Mouse (Mus musculus): Measurements from ENCODE around the gene Prkcz.
"Not testable (repeated sequence)": the region's sequence is repeated elsewhere in the genome, so short reads cannot be mapped to it uniquely, and the experiment has no call there.

Prkcz gene

DNA sequence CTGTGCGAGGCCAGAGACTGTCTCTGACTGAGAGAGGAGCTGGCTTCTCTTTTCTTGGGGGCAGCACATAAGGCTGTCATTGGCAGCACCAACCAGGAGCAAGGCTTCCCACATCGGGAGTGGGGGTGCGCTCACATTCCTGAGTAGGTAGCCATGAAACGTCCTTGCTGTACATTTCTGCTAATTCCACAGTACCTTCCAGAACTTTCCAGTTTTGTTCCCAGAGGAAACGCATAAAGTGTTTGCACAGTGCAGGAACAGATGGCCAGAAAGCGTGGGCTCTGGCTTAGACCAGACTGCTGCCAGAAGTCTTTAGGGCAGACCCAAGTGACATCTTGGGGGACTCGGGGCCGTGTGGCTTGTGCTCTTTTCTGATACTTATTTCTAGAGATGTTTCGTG is 77.6 kb downstream of the Prkcz start:
- no peak for DNase-seq (ENCODE audit: low read depth)

DNA sequence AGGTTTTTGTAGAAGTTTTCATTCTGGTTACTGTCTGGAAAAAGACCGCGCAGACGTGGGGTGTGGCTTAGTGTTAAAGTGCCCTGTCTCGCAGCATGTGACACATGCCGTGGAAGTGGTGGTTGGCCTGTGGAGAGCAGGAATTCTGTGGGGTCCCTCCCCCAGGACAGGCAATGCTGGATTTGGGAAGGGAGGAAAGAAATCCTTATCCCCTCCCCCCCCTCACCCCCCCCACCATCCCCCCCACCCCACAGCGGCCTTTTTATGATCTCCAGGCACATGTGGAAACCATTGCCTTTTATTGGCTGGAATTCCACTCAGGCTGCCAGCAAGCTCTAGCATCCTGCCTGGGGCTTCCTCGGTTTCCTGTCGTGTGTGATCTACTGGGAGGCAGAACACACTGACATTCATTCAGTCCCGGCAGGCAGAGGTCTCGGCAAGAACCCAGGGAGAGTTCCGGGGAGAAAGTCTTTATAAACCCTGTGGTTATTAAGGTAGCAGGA is 78.1 kb downstream of the Prkcz start:
- DNase-seq (ENCODE audit: low read depth), result no peak

DNA sequence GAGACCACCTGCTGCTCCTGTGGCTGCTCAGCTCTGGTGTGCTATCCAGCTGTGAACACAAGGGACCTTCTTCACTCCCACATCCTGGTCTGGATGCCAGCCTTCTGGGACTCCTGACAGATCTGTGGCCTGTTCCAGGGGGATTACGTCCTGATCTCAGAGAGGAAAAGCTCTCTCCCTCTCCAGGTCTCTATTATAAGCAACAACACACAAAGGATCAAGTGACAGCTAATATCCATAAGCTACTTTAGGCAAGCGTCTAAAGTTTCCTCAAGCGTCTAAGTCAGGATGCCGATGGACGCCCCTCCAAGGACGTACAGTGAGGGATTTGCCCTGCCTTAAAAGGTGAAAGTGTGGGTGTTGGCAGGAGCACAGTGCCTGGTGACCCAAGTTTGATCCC is 78.9 kb downstream of the Prkcz start:
- no peak for DNase-seq (ENCODE audit: low read depth)

DNA sequence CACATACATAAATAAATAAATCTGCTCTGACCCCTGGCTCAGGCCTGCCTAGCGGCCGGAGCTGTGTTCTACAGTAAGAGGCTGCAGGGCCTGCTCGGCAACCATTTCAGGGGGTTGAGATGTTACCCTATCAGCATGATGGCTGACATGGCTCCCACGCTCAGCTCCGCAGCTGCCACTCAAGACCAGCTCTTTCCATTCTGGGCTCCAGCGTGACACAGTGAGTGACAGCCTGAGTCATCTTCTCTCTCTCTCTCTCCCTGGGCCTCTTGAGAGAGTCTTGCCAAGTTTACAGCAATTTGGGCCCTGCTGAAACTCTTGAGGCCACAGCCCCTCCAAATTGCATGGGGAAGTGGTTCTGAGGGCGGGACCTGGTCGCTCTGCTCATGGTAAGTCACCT is 79.5 kb downstream of the Prkcz start:
- DNase-seq (ENCODE audit: low read depth), result no peak

DNA sequence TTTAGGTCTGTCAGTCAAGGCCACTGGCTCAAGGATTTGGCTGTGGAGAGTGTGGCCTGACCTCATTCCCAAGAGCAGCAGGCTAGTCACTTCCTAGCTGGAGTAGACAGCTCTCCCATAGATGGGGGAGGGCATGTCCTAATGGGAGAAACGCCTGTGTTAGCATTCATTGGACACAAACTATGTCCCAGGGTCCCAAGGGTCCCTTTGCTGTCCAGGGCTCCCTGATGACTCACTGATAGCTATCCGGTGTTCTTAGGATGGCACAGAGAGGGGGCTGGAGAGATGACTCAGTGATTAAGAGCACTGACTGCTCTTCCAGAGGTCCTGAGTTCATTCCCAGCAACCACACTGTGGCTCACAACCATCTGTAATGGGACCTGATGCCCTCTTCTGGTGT is 79.9 kb downstream of the Prkcz start:
- no peak for DNase-seq (ENCODE audit: low read depth)

DNA sequence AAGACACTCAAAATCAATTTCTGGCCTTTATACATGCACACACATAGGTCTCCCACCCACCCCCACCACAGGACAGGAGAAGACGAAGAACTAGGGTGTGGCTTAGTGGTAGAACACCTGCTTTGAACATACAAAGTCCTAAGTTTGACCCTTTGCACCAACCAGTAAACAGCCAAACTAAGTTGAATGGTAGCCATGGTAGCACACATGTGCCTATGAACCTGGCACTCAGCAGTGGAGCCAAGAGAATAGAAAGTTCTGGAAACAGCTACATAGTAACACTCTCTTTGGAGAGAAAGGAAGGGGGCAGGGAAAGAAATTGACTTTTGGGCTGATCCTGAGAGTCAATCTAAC is 80.4 kb downstream of the Prkcz start:
- DNase-seq (ENCODE audit: low read depth), result no peak

DNA sequence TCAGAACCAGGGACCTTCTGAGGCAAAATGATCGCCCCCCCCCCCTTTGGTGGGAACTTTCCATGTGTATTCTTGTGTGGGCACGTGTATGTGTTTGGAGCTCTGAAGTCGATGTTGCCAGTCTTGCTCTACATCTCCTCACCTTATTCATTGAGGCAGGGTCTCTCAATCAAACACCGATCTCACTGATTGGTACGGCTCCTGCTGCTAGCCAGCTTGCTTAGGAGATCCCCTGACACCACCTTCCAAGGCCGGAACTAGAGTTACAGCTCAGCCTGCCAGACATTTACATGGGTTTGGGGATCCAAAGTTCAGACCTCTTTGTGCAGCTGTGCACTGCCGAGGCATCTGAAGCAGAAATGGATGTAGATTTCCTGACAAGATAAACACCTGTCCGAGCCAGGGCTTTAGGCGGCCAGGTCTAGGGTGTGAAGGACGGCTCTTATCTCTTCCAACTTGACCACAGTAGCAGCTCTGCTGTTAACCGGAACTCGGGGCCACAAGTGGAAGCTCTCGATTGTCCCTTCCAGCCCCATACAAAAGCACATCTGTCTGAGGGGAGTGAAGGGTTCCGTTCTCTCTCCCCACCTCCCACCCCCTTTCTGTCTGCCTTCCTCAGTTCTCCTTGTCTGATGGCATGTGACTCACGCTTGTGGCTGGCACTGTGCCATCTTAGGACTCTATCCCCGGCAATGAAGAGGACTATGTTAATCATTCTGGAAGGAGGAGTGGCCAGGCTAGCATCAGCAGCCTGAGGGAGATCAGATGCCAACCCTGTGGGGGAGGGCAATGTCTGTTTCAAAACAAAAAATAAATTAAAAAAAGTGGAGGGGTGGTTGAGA is 81.0 kb downstream of the Prkcz start:
- no peak for DNase-seq (ENCODE audit: low read depth)

DNA sequence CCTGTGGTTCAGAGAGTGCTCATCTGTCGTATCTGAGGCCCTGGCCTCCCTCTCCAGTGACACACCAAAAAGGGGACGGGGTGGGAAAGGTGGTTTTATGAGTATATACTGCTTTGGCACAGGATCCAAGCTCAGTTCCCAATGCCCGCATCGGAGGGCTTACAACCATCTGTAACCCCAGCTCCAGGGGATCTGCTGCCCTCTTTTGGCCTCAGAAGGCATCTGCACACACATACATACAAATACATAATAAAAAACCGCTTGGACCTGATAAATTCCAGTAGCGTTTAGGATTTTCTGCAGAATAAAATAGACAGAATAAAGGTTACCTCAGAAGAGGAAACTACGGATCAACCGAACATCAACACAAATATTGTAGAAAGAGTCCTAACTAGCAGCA is 82.1 kb downstream of the Prkcz start:
- DNase-seq (ENCODE audit: low read depth), result no peak

DNA sequence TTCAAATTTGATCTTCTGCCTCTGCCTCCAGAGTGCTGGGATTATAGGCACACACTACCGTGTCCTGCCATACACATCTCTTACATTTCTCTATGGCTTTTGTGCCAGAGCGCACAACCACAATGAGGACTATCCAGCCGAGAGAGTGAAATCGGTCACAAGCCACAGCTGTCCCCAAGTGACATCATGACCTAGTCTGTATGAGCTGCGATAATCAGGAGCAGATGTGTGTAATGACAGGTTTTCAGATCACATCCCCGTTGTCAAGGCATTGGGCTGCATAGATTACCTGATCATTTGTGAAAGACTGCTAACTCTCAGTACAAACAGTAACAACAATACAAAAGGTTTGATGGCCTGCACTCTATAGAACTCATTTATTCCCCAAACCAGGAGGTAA is 83.2 kb downstream of the Prkcz start:
- DNase-seq (ENCODE audit: low read depth), result no peak

DNA sequence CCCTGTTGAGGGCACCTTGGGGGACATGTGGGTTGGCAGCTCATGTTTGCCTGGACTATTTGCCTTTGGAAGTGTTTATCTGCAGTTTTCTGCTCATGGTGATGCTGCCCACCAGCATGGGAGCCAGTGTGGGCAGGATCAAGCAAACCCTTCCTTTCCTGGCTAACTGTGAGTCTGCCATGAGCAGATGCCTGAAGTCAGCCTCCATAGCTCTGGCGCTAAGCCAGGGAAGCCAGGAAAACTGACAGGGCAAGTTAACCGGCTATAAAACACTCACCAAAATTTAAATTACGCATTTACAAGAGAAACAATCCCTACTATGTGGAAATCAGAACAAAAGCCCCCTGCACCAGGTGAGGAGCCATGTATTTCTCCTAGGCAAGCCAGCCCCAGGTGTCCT is 86.3 kb downstream of the Prkcz start:
- no peak for DNase-seq (ENCODE audit: low read depth)

DNA sequence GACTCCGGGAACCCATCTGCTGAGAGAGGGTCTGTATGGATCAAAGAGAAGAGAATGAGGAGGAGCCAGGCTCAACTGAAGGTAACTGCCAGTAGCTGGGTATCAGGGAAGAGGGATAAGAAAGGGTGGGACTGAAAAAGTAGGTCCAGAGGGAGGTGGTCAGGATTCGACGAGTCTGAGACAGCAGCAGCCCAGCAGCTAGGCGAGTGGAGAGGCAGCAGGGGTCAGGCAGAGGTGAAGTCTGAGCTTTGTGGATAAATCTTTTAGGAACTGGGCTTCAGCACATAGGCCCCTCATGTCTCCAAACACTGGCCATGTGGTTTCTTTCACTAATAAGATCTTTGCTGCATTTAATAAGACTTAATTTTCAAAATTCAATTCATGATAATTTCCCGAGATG is 86.7 kb downstream of the Prkcz start:
- no peak for DNase-seq (ENCODE audit: low read depth)

DNA sequence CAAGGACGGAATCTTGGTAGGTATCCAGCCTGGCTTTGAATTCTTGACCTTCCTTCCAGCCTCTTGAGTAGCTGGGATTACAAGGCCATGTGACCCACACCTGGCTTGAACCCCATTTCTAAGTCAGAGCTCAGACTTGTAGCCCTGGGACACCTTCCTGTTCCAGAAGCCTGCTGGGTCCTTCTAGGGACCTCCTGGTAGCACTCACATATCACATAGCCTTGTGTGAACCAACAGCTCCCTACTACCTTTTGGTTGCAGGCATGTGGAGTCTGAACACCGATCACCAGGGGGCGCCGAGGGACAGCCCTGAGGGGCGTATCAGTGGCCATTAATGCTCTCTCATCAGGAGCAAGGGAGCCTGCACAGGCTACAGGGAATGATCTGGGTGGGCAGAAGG is 92.8 kb downstream of the Prkcz start:
- peak; percentile 62 for DNase-seq (ENCODE audit: low read depth)

DNA sequence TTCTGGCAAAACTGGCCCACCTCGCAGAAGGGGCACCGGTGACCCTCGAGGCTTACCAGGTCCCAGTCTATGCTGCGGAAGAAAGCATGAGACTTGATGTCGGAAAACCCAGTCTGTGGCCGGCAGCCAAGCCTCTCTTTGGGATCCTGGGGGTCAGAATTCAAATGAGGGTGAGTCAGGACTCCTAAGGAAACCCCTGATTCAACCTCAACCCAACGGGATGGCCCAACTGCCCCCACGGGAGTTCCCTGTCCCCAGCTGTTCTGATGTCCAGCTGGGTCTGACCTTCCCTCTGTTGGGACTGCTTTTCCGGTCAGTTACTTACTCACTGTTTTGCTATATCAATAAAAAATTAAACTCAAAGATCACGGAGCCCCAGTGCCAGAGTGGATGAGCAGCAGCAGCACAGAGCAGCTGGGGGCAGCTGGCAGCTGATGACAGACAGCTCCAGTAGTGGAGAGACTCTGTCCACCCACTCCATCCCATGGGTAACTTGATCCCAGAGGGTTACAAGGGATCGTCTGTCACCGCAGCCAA is 93.5 kb downstream of the Prkcz start:
- no peak for DNase-seq (ENCODE audit: low read depth)

DNA sequence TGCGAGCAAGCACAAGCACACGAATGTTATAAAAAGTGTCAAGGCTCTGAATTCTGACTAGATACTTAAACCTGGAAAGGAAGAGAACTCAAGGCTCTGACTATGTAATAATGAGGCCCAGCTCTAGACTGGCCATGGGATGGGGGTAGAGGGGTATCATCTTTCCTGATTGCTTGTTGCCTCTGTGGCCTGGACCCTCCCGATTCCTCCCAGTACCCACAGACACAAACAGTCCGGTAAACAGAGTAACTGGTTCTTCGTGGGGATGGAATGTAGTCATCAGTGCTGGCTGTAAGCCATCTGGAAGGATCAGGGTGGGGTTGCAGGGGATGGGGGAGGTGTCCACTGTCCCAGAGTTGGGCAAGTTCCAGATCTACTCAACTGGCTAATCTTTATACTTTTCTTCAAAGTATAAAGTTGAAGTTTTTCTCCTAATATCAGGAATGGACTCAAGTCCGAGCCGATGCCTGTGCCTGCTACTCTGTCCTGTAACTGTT is 94.1 kb downstream of the Prkcz start:
- no peak for DNase-seq (ENCODE audit: low read depth)

DNA sequence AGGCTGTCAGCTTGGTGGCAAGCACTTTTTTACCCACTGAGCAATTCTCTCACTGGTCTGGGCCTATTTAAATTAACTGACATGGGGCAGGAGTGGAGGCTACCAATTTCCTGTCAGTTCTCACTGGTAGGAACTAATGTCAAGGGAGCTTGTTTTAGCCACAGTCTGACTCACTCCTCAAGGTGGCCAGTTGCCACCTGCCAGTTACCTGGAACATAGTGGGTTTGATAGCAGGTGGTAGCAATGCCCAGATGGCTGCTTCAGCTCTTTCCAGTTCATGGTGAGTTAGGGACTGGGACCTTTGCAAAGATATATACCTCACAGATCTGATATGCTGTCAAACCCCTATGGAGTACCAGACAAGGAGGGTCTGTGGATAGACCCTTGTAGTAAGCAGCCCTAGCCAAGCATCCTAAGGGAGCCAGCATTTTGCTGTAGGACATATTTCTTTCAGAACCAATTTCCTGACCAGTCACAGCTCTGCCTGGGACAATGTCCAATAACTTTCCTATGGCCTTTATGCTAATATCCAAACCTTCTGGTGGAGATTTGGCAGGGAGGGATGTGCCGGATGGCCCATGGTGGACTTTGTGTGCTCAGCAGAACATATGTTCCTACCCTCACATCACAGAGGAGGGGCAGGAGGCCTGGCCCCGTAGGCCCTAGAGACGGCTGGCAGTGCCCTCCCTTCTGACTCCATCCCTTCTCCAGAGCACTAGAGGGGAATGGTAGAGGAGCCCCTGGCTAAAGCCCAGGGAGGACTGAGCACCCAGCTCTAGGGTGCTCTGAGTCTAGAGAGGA is 96.4 kb downstream of the Prkcz start:
- no peak for DNase-seq (ENCODE audit: low read depth)

DNA sequence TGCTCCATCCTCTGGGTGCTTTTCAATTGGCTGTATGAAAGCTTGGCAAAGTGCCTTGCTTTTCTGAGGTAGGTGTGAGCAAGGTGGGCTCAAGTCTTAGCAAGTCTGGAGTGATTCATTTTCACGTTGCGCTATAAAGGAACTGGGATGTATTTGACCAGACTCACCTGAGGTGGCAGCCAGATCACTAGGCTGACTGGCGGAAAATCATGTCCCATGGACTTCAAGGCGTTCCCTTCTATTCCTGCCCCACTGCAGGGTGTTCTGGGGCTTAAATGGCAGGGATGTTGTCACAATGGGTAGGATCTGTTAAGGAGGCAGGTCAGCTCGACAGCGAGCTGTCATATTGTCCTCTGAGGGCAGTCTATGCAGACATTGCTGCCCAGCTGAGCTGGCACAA is 108.9 kb downstream of the Prkcz start:
- DNase-seq (ENCODE audit: low read depth), result no peak

DNA sequence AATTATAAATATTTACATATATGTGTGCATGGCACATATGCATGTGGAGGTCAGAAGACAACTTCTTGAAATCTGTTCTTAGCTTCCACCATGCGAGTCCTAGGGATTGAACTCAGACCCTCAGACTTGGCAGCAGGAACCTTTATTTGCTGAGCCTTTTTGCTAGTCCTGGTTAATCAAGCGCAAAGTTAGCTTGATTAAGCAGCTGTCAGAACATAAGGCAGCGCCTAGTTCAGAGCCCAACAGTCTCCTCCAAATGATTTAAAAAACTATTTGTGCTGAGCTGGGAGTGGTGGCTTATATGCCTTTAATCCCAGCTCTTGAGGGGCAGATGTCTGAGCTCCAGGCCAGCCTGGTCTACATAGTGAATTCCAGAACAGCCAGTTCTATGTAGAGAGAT is 110.0 kb downstream of the Prkcz start:
- DNase-seq (ENCODE audit: low read depth), result no peak

DNA sequence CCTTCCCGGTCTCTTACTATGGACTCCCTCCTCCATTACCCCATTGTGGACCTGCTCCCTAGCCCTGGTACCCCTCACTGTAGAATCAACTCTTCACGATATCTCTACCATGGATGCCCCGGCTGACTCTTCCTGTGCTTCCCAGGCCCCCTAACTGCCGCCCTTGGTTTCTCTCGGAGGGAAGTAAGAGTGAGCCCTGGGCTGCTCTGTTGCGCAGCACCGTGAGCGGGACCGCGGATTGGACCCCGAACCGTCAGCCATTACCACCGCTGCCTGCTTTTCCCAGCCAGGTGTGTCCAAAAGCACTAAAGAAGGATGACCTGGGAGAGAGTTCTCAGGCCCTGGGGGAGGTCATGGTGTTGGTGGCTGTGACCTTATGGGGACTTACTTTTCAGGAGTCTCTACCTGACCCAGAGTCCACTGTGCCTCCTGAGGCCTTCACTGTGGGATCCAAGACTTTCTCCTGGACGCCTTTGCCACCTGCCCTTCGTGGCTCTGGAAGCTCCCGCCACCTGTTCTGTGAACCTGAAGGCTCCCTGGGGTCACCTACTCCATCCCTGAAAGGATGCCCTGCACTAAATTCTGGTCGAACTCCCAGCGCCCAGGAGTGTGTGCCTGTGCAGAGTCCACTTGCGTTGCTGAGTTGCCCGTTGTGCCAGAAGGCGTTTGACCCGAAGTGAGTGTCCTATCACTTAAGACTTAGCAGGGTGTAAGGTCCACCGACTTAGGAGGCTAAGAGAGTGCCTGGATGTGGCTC is 110.6 kb downstream of the Prkcz start:
- no peak for DNase-seq (ENCODE audit: low read depth)

DNA sequence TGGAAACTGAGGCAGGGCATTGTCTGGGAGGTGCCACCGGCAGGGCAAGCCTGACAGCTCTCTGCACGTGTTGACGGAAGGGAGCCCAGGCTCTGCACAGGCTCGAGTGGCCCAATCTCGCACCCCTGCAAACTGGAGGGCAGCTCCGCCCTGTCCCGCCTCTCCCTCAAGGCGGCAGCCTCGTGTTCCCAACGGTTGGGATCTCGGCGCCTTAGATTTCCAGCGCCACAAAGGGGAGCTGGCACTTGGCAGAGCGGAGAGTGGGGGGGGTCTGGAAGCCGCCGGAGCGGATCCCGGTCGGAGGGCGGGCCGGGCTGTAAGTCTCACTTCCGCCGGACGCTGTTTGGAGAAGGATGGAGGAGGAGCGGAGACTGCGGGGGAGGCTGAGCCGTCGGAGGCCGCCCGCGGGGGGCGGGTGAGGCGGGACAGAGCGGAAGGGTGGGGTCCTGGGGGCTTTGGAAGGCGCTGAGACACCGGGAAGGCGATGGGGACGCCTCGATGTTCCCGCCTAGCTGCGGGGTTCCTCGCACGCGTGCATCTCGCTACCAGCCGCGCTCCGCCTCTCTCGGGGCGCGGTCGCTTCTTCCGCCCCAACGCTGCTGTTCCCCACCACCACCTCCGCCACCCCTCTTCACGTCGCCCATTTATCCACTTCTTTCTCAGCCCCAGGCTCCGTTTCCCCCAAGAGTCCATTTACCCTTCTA is 111.4 kb downstream of the Prkcz start, which contains the start of gene Faap20:
Faap20 (plus strand) TSS at position 155 of the 704 bp plus-strand sequence.
- DNase-seq (ENCODE audit: low read depth), result peak; percentile 86

DNA sequence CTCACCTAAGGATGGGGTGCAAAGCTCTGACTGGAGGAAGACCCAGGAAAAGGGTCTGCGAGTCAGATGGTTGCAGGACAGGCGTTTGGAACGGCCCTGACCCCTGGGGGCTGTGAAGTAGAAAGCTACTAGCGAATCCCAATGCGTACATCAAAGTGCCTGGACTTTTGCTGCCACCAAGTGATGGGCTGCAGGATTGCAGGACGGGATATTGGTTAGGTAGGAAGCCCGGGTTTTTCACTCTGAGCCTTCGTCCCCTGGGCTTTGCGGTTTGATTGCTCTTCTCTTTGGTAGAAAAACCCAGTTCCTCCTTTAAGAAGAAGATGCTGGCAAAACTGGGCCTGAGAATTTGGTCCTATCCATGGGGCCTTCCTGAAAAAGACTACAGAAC is 111.9 kb downstream of the Prkcz start:
- DNase-seq (ENCODE audit: low read depth), result peak; percentile 94

DNA sequence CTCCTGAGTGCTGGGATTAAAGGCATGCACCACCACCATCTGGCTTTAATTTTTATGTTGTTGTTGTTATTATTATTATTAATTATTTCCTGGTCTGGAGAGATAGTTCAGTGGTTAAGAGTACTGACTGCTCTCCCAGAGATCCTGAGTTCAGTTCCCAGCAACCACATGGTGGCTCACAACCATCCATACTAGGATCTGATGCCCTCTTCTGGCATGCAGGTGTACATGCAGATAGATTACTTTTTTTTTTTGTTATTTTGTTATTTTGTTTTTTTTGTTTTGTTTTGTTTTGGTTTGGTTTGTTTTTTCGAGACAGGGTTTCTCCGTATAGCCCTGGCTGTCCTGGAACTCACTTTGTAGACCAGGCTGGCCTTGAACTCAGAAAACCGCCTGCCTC is 113.1 kb downstream of the Prkcz start:
- not testable (repeated sequence) for DNase-seq (ENCODE audit: low read depth)

All from naive thymus-derived CD4-positive, alpha-beta T cell, adult 2 months (primary cell).